In genomic region chr2:122376041-122376561, GRCm38 (mm10) we compare ENCODE assay signal across 8 mouse cellular contexts. TPM values are rescaled to one million over a fixed set of nuclear protein-coding genes. Genes with fewer than 3 reads are reported as not detected.
A peak's percentile ranks its signal among the peaks of the same experiment; 100 is the strongest.
DNase-seq lines count a peak whose midpoint lies in the region; ATAC-seq and TF ChIP-seq lines count a peak whose summit lies in the region.

No protein-coding gene starts in this region.

- TF ChIP-seq CTCF in testis, adult 2 months (IDR thresholded peaks at IDR 0.05; ENCODE audit: control insufficient read depth, insufficient read depth, insufficient replicate concordance, low read depth, low read length): no peak
- TF ChIP-seq CTCF in gastrocnemius, adult 2 months (IDR thresholded peaks at IDR 0.05): no peak

- 0% methylated on average over 22 of the region's 22 CpGs for WGBS in intestine, embryonic 15.5 days
- WGBS in liver, embryonic 16.5 days (ENCODE audit: insufficient replicate concordance): under 1% methylated on average over 22 of the region's 22 CpGs

- no peak for DNase-seq in testis, postnatal 14 days (ENCODE audit: low spot score)
- peak; percentile 57 for DNase-seq in cerebellum, adult 8-10 months
- DNase-seq in gastrocnemius, adult 2 months: peak; percentile 61
- DNase-seq in neural tube, embryonic 10.5 days (ENCODE audit: extremely low spot score, low spot score): peak; percentile 79
- DNase-seq in thymus, postnatal 36 days: peak; percentile 50 to 61

- H3K27me3 ChIP-seq in testis, adult 2 months (ENCODE audit: control insufficient read depth, insufficient read depth, low read length): no peaks in the 10 kb centered on the region
- H3K27me3 ChIP-seq in intestine, embryonic 15.5 days (replicated peaks): no peaks in the 10 kb centered on the region
- peaks cover 4% of the 10 kb centered on the region; the same call in 1 of the 2 replicates for H3K27me3 ChIP-seq in liver, embryonic 16.5 days (ENCODE audit: control insufficient read depth, insufficient read depth, low read depth, low read length)

- peak overlapping the region; percentile 62 for H3K27ac ChIP-seq in testis, adult 2 months (ENCODE audit: control insufficient read depth, insufficient read depth, low read depth, low read length)
- peak overlapping the region; percentile 92 for H3K27ac ChIP-seq in gastrocnemius, adult 2 months
- H3K27ac ChIP-seq in intestine, embryonic 15.5 days: peak overlapping the region; percentile 92
- peak overlapping the region; percentile 80 for H3K27ac ChIP-seq in liver, embryonic 16.5 days (ENCODE audit: low read length)

- 0 out of 2 replicates have a peak, but pooled peaks have one; percentile 2 for TF ChIP-seq POLR2A in testis, adult 2 months (IDR thresholded peaks at IDR 0.05; ENCODE audit: control insufficient read depth, low read depth, low read length)

- peak overlapping the region; percentile 85 for H3K4me3 ChIP-seq in testis, adult 2 months (ENCODE audit: control insufficient read depth, low read depth, low read length)
- peak overlapping the region; percentile 90 for H3K4me3 ChIP-seq in gastrocnemius, adult 2 months
- peak overlapping the region; percentile 77 for H3K4me3 ChIP-seq in intestine, embryonic 15.5 days (replicated peaks)
- peak overlapping the region; percentile 72 for H3K4me3 ChIP-seq in liver, embryonic 16.5 days (ENCODE audit: low read depth, low read length)

- H3K9ac ChIP-seq in intestine, embryonic 15.5 days: peak overlapping the region; percentile 64
- peak overlapping the region; percentile 72 for H3K9ac ChIP-seq in liver, embryonic 16.5 days (ENCODE audit: low read depth, low read length)

- H3K9me3 ChIP-seq in intestine, embryonic 15.5 days: no peaks in the 10 kb centered on the region
- H3K9me3 ChIP-seq in liver, embryonic 16.5 days (replicated peaks; ENCODE audit: control insufficient read depth, low read length): no peaks in the 10 kb centered on the region

- peaks cover 15% of the 10 kb centered on the region for H3K4me1 ChIP-seq in testis, adult 2 months (ENCODE audit: control insufficient read depth, insufficient read depth, low read length)
- peaks cover 4% of the 10 kb centered on the region; the same call in 1 of the 2 replicates for H3K4me1 ChIP-seq in intestine, embryonic 15.5 days (replicated peaks)
- H3K4me1 ChIP-seq in liver, embryonic 16.5 days (ENCODE audit: control insufficient read depth, low read depth, low read length): peaks cover 20% of the 10 kb centered on the region

- H3K36me3 ChIP-seq in testis, adult 2 months (ENCODE audit: control insufficient read depth, insufficient read depth, low read length): no peaks in the 10 kb centered on the region
- H3K36me3 ChIP-seq in intestine, embryonic 15.5 days: no peaks in the 10 kb centered on the region
- H3K36me3 ChIP-seq in liver, embryonic 16.5 days (ENCODE audit: control insufficient read depth, insufficient read depth): no peaks in the 10 kb centered on the region

- intact Hi-C loops in gastrocnemius, adult 2 months (cut with DNase I): loop anchor here (5.0 to 10.0 kb wide), 2 partner anchors 259 to 366 kb away; partner anchors contain the start of gene AA467197

- ATAC-seq in intestine, embryonic 15.5 days: peak; percentile 2; the same call in 1 of the 2 replicates
- no peak for ATAC-seq in liver, embryonic 16.5 days (ENCODE audit: low read depth)

- H3K4me2 ChIP-seq in intestine, embryonic 15.5 days (replicated peaks): peak overlapping the region; percentile 91
- H3K4me2 ChIP-seq in liver, embryonic 16.5 days (ENCODE audit: low read depth, low read length): peak overlapping the region; percentile 98

RNA-seq across cellular contexts. Expression of gene Shf, which starts 7.1 kb away (rescaled TPM):
- 16.7 and 19.4 TPM in 2 replicates for polyA plus RNA-seq in testis, adult 2 months (2012; rRNA removed)
- 1 to 10 TPM; 2.1 to 2.9 TPM for total RNA-seq in gastrocnemius, adult 2 months (2021)
- polyA plus RNA-seq in intestine, embryonic 15.5 days (2015; fragmentation: Nextera tagmentation; extraction: Ambion mirVana): 2.7 and 3.6 TPM in 2 replicates
- 0.89 and 1.3 TPM in 2 replicates for polyA plus RNA-seq in liver, embryonic 16.5 days (2015; fragmentation: Nextera tagmentation; extraction: Ambion mirVana)

RNA-seq across cellular contexts. Expression of gene Slc28a2, which starts 50.2 kb away (rescaled TPM):
- 0.20 and 0.26 TPM in 2 replicates for polyA plus RNA-seq in testis, adult 2 months (2012; rRNA removed)
- total RNA-seq in gastrocnemius, adult 2 months (2021): 1 to 10 TPM; 5.6 to 9.9 TPM
- 63.2 and 66.0 TPM in 2 replicates for polyA plus RNA-seq in intestine, embryonic 15.5 days (2015; fragmentation: Nextera tagmentation; extraction: Ambion mirVana)
- 1.6 and 2.3 TPM in 2 replicates for polyA plus RNA-seq in liver, embryonic 16.5 days (2015; fragmentation: Nextera tagmentation; extraction: Ambion mirVana)

Comparison
In these comparisons a context has a peak if more than half of its experiments do, and no peak if none do; other contexts are left out.
1. RNA of gene Slc28a2, which starts 50.2 kb away (polyA plus RNA-seq): 63.2 to 66.0 TPM in intestine, embryonic 15.5 days; 1.6 to 2.3 TPM in liver, embryonic 16.5 days and 0.20 to 0.26 TPM in testis, adult 2 months; every median in the first group is over 10 times any median in the second.
2. Peak in every context shown above with its lines, with median percentiles within 50 percentile points of each other: H3K27ac ChIP-seq and H3K4me3 ChIP-seq.